Comparison of ENCODE assay signal across 17 mouse cellular contexts in the genomic region with DNA sequence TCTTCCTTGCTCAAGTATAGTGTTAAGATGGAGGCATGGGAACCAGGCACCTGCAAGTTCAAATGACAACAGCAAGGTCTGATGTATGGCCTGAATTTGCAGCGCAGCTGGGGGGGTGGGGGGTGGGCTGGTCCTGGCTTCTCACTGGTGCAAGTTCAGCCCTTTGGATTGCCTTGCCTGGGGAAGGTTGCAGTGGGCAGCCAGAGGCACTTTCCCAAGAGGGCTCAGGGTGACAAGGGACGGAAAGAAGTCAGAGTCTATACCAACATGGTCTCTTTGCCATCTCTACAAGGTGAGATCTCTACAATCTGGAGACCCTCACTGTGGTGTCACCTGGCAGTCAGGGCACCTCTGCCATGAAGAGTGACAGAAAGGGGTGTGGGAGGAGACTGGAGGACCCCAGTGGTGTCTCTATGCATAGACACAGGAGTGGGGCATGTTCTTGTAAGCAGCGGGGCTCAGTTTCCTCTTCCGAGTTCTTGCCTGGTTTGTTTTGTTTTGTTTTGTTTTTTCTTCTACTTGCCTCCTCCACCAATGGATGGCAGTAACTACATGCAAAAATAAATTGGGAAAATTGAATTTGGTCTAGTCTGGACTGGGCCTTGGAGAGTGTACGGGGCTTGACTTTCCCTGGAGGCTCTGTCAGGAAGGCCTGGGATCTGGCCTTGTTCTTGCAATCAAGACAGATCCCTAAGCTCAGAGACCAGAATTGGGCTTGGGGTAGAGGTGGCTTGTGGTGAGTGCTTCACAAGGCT.
DNase-seq lines count a peak whose midpoint lies in the region; ATAC-seq and TF ChIP-seq lines count a peak whose summit lies in the region.
"Had no signal": no experiment of that assay in that cellular context is flagged by ENCODE, and none has a peak within 500 bp of the region (broad histone marks: within the 10 kb centered on the region; RNA-seq: fewer than 3 reads in every experiment).

No protein-coding gene starts in this region.

- no peak overlapping the region for H3K9ac ChIP-seq in kidney, embryonic 16.5 days (replicated peaks; ENCODE audit: low read length)
- no peak overlapping the region for H3K9ac ChIP-seq in kidney, embryonic 14.5 days (ENCODE audit: low read depth, low read length)
- no peak overlapping the region for H3K9ac ChIP-seq in midbrain, embryonic 13.5 days (replicated peaks)
- H3K9ac ChIP-seq: embryonic facial prominence, embryonic 13.5 days; forebrain, embryonic 12.5 days; heart, embryonic 12.5 days; hindbrain, embryonic 13.5 days; stomach, embryonic 15.5 days had no signal

- 86% methylated on average over 5 of the region's 5 CpGs for WGBS in cerebellum, adult 2 months
- 82% methylated on average over 5 of the region's 5 CpGs for WGBS in kidney, embryonic 16.5 days
- 85% methylated on average over 5 of the region's 5 CpGs for WGBS in kidney, embryonic 14.5 days
- WGBS in midbrain, embryonic 13.5 days: 93% methylated on average over 5 of the region's 5 CpGs

- H3K4me2 ChIP-seq in kidney, embryonic 16.5 days (replicated peaks; ENCODE audit: low read depth, low read length): no peak overlapping the region
- no peak overlapping the region for H3K4me2 ChIP-seq in kidney, embryonic 14.5 days (replicated peaks; ENCODE audit: low read depth, low read length)
- H3K4me2 ChIP-seq in midbrain, embryonic 13.5 days (replicated peaks): no peak overlapping the region
- H3K4me2 ChIP-seq: embryonic facial prominence, embryonic 13.5 days; forebrain, embryonic 12.5 days; heart, embryonic 12.5 days; hindbrain, embryonic 13.5 days; liver, embryonic 11.5 days; stomach, embryonic 15.5 days had no signal

- H3K27me3 ChIP-seq in cerebellum, adult 2 months (ENCODE audit: control insufficient read depth, insufficient read depth, low read length): no peaks in the 10 kb centered on the region
- H3K27me3 ChIP-seq in kidney, embryonic 16.5 days (ENCODE audit: insufficient read depth, low read length): no peaks in the 10 kb centered on the region
- H3K27me3 ChIP-seq in kidney, embryonic 14.5 days (ENCODE audit: control insufficient read depth, insufficient read depth, low read length): no peaks in the 10 kb centered on the region
- no peaks in the 10 kb centered on the region for H3K27me3 ChIP-seq in midbrain, embryonic 13.5 days
- H3K27me3 ChIP-seq: embryonic facial prominence, embryonic 13.5 days; forebrain, embryonic 12.5 days; heart, embryonic 12.5 days; hindbrain, embryonic 13.5 days; stomach, embryonic 15.5 days had no signal

- H3K4me1 ChIP-seq in cerebellum, adult 2 months (ENCODE audit: control insufficient read depth, insufficient read depth, low read length): peaks cover 9% of the 10 kb centered on the region; the same call in 1 of the 2 replicates
- H3K4me1 ChIP-seq in kidney, embryonic 16.5 days (ENCODE audit: insufficient read depth, low read length): peaks cover 7% of the 10 kb centered on the region; the same call in 1 of the 2 replicates
- H3K4me1 ChIP-seq in kidney, embryonic 14.5 days (ENCODE audit: control insufficient read depth, insufficient read depth, low read length): no peaks in the 10 kb centered on the region
- peaks cover 17% of the 10 kb centered on the region for H3K4me1 ChIP-seq in midbrain, embryonic 13.5 days (replicated peaks)
- H3K4me1 ChIP-seq: embryonic facial prominence, embryonic 13.5 days; stomach, embryonic 15.5 days had no signal

- 0 out of 2 replicates have a peak overlapping the region, but pooled peaks have one; percentile 56 for H3K27ac ChIP-seq in cerebellum, adult 2 months (ENCODE audit: insufficient read depth, low read length)
- no peak overlapping the region for H3K27ac ChIP-seq in kidney, embryonic 16.5 days (ENCODE audit: low read length)
- H3K27ac ChIP-seq in kidney, embryonic 14.5 days (ENCODE audit: low read depth, low read length): no peak overlapping the region
- no peak overlapping the region for H3K27ac ChIP-seq in midbrain, embryonic 13.5 days
- H3K27ac ChIP-seq: embryonic facial prominence, embryonic 13.5 days; forebrain, embryonic 12.5 days; hindbrain, embryonic 13.5 days; stomach, embryonic 15.5 days had no signal

- TF ChIP-seq POLR2A in cerebellum, adult 2 months (IDR thresholded peaks at IDR 0.05; ENCODE audit: borderline replicate concordance, insufficient read depth, low read length): no peak

- no peak for TF ChIP-seq CTCF in cerebellum, adult 2 months (IDR thresholded peaks at IDR 0.05; ENCODE audit: borderline replicate concordance, insufficient read depth, low read depth, low read length)

- no peaks in the 10 kb centered on the region for H3K36me3 ChIP-seq in kidney, embryonic 16.5 days (ENCODE audit: insufficient read depth, low read length)
- no peaks in the 10 kb centered on the region for H3K36me3 ChIP-seq in kidney, embryonic 14.5 days (ENCODE audit: control insufficient read depth, insufficient read depth, low read length)
- no peaks in the 10 kb centered on the region for H3K36me3 ChIP-seq in midbrain, embryonic 13.5 days
- H3K36me3 ChIP-seq: embryonic facial prominence, embryonic 13.5 days; forebrain, embryonic 12.5 days; heart, embryonic 12.5 days; hindbrain, embryonic 13.5 days; stomach, embryonic 15.5 days had no signal

- ATAC-seq in kidney, embryonic 16.5 days (ENCODE audit: low FRiP score, low TSS enrichment): 0 out of 2 replicates have a peak, but pooled peaks have one; percentile 31
- no peak for ATAC-seq in kidney, embryonic 14.5 days (ENCODE audit: low FRiP score, low TSS enrichment)
- ATAC-seq in midbrain, embryonic 13.5 days: 0 out of 2 replicates have a peak, but pooled peaks have one; percentile 37

- peak; percentile 36 to 37 for DNase-seq in cerebellum, adult 2 months
- DNase-seq in cerebellum, adult 11 months: no peak
- peak; percentile 35 for DNase-seq in MN1 (ENCODE audit: low spot score)
- DNase-seq in B cell, adult 2 months: no peak
- DNase-seq in adrenal gland, adult 2 months: no peak
- DNase-seq: layer of hippocampus, adult 9-11 months; lung, postnatal 10 days; thymus, postnatal 25 days had no signal

- no peaks in the 10 kb centered on the region for H3K9me3 ChIP-seq in kidney, embryonic 16.5 days (ENCODE audit: low read length)
- no peaks in the 10 kb centered on the region for H3K9me3 ChIP-seq in kidney, embryonic 14.5 days (ENCODE audit: control insufficient read depth, low read length)
- H3K9me3 ChIP-seq in midbrain, embryonic 13.5 days: no peaks in the 10 kb centered on the region
- H3K9me3 ChIP-seq: embryonic facial prominence, embryonic 13.5 days; forebrain, embryonic 12.5 days; heart, embryonic 12.5 days; hindbrain, embryonic 13.5 days; stomach, embryonic 15.5 days had no signal

- no peak overlapping the region for H3K4me3 ChIP-seq in cerebellum, adult 2 months (replicated peaks; ENCODE audit: insufficient read depth, low read depth, low read length)
- no peak overlapping the region for H3K4me3 ChIP-seq in kidney, embryonic 16.5 days (ENCODE audit: low read length)
- no peak overlapping the region for H3K4me3 ChIP-seq in kidney, embryonic 14.5 days (ENCODE audit: low read length)
- no peak overlapping the region for H3K4me3 ChIP-seq in midbrain, embryonic 13.5 days (replicated peaks)
- H3K4me3 ChIP-seq: embryonic facial prominence, embryonic 13.5 days; forebrain, embryonic 12.5 days; heart, embryonic 12.5 days; hindbrain, embryonic 13.5 days; stomach, embryonic 15.5 days had no signal

Comparison
In these comparisons a context has a peak if more than half of its experiments do, and no peak if none do; other contexts are left out.
1. DNase-seq: peak in cerebellum, adult 2 months (2 of 2) and MN1 (single experiment); none in cerebellum, adult 11 months (single experiment), B cell, adult 2 months (0 of 2) and adrenal gland, adult 2 months (single experiment).